Mouse (Mus musculus): ENCODE measurements around the gene Rps2.

Rps2 gene

DNA sequence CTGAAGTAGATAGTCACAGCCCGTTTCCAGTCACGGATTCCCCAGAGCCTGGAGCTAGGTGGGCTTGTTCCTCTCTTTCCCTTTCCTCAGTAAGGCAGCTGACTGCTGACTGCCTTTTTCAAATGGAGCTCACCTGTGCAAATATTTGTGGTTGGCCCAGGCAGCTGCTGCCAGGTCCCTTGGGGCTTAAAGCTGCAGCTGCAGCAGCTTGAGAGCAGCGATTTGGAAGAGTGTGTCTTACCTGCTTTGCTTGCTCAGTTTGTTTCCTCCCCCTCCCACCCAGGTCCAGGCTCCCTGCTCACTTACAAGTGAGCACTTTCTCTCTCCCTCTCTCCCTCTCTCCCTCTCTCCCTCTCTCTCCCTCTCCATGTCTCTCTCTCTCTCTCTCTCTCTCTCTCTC is 51.2 kb downstream of the Rps2 start:
- no peak for DNase-seq (ENCODE audit: low read depth)

All from induced T-regulatory cell, adult 2 months (primary cell).